Mouse (Mus musculus) cerebellum, postnatal 4 days (tissue): ENCODE results near the gene Nr1h4.
"Not testable (repeated sequence)": the region's sequence is repeated elsewhere in the genome, so short reads cannot be mapped to it uniquely, and the experiment has no call there.

Experiments
- DNase-seq, 2 experiments: peaks; one replicate each; pipeline ENCODE4 v3.0.0; 2022; ENCODE audit warnings: low spot score in 2 of 2, mixed read lengths in 1 of 2

Gene Nr1h4

GRCm38 (mm10) chr10:89532929-89533727 is at the start of gene Nr1h4:
Gene Nr1h4, minus strand, starts transcription at chr10:89533585.
- peak in 1 of 2 experiments; percentile 43 for DNase-seq

GRCm38 (mm10) chr10:89578801-89579200 is 45.4 kb upstream of the Nr1h4 start:
- DNase-seq, result no peak

- no peak for DNase-seq
Measured at GRCm38 (mm10) chr10:89577666-89578065, 44.3 kb upstream of the Nr1h4 start.

GRCm38 (mm10) chr10:89573421-89573820 is 40.0 kb upstream of the Nr1h4 start:
- DNase-seq, result no peak

GRCm38 (mm10) chr10:89572946-89573345 is 39.6 kb upstream of the Nr1h4 start:
- no peak for DNase-seq

- DNase-seq, result no peak
Measured at GRCm38 (mm10) chr10:89567391-89567790, 34.0 kb upstream of the Nr1h4 start.

GRCm38 (mm10) chr10:89565301-89566022 is 32.1 kb upstream of the Nr1h4 start:
- DNase-seq, result no peak

GRCm38 (mm10) chr10:89562113-89562512 is 28.7 kb upstream of the Nr1h4 start:
- no peak for DNase-seq

GRCm38 (mm10) chr10:89559351-89559750 is 26.0 kb upstream of the Nr1h4 start:
- no peak for DNase-seq

GRCm38 (mm10) chr10:89554885-89555284 is 21.5 kb upstream of the Nr1h4 start:
- DNase-seq, result not testable (repeated sequence)

- DNase-seq, result not testable (repeated sequence)
Measured at GRCm38 (mm10) chr10:89553855-89554254, 20.5 kb upstream of the Nr1h4 start.

GRCm38 (mm10) chr10:89553015-89553414 is 19.6 kb upstream of the Nr1h4 start:
- no peak for DNase-seq

GRCm38 (mm10) chr10:89551657-89552056 is 18.3 kb upstream of the Nr1h4 start:
- no peak for DNase-seq

GRCm38 (mm10) chr10:89548028-89548427 is 14.6 kb upstream of the Nr1h4 start:
- DNase-seq, result no peak

GRCm38 (mm10) chr10:89546989-89547388 is 13.6 kb upstream of the Nr1h4 start:
- DNase-seq, result no peak

- DNase-seq, result no peak
Measured at GRCm38 (mm10) chr10:89543867-89544266, 10.5 kb upstream of the Nr1h4 start.

GRCm38 (mm10) chr10:89542321-89542720 is 8.9 kb upstream of the Nr1h4 start:
- DNase-seq, result no peak

- no peak for DNase-seq
Measured at GRCm38 (mm10) chr10:89532451-89532850, 934 bp downstream of the Nr1h4 start.

- no peak for DNase-seq
Measured at GRCm38 (mm10) chr10:89531976-89532375, 1.4 kb downstream of the Nr1h4 start.

GRCm38 (mm10) chr10:89531194-89531634 is 2.2 kb downstream of the Nr1h4 start:
- peak in 1 of 2 experiments; percentile 18 for DNase-seq

GRCm38 (mm10) chr10:89527054-89527453 is 6.3 kb downstream of the Nr1h4 start:
- DNase-seq, result no peak

- DNase-seq, result no peak
Measured at GRCm38 (mm10) chr10:89525823-89526222, 7.6 kb downstream of the Nr1h4 start.

GRCm38 (mm10) chr10:89522481-89522880 is 10.9 kb downstream of the Nr1h4 start:
- DNase-seq, result no peak
